Mouse (Mus musculus) cerebellum, postnatal 36 days (tissue): Measurements from ENCODE around the gene Slc25a25.
"Not testable (repeated sequence)": the region's sequence is repeated elsewhere in the genome, so short reads cannot be mapped to it uniquely, and the experiment has no call there.

Source experiments
- DNase-seq, 2 experiments: peaks; one replicate each; pipeline ENCODE4 v3.0.0; 2021 to 2022; ENCODE audit warnings: mixed read lengths in 2 of 2

The Slc25a25 gene

DNA sequence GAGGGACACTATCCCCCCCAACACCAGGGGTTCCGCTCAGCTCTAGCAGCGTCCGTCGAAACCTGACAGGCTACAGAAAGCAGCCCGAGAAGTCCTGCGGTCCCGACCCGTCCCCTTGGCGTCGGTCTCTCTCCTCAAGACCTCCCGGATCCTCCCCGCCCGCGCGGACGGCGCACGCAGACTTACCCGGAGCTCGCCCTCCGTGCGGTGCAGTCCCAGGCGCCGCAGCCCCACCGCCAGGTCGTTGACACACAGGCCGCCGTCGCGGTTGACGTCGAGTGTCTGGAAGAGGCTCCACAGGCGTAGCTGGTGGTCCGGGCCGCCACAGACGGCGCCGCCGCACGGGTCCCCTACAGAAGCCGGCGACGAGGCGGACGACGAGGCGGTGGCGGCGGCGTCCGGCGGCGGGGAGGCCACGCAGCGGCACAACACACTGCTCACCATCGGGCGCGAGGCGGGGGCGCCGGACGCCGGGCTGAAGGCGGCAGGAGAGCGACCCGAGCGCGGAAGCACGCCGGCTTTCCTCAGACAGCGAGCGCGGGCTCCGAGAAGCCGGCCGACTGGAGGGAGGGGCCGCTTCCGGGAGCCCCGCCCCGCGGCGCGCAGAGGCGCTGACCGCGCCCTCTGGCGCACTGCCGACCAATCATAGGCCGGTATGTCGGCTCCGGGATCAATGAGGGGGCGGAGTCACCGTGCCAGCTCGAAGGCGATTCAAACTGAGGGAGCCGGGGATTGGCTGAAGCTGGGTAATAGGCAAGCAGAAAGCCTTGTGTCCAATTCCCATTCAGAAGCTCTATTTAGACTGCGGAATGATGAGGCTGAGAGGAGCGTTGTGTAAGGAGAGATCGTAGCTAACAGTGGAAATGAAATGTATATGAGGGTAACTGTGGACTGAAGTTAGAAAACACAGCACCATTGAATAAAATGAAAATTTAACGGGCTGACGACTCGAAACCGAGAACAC lies at the start of gene Slc25a25:
TSS of gene Slc25a25 (minus strand) at position 565 of the 964 bp plus-strand sequence.
- DNase-seq = peak; percentile 97 to 99

GRCm38 (mm10) chr2:32500461-32500860 lies 49.2 kb upstream of the Slc25a25 start:
- no peak for DNase-seq

GRCm38 (mm10) chr2:32499365-32499764 lies 48.1 kb upstream of the Slc25a25 start:
- DNase-seq = no peak

GRCm38 (mm10) chr2:32496190-32496589 lies 44.9 kb upstream of the Slc25a25 start:
- DNase-seq = no peak

DNA sequence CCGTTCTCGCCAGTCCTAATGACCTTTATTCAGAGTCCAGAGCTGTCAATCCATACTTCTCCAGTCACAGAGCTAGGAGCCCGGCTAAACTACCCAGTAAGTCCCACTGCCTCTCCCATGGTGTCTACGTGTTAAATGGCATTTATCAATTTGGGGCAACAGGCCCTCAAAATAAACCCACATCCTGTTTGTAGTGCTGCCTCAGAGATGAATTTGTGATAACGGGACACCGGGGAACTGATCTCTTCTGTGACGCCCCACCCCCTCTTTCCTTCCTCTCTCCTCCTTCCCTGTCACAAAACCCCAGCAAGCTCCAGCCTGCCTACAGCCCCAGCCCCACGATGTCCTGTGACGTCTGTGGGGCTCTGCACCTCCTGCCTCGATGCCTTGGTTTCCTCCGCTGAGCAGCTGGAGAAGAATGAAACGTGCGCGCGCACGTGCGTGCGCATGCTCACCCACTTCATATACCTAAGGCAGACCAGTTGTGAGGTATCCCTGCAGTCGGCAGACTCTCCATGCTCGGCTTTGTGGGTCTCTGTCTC lies 44.0 kb upstream of the Slc25a25 start:
- no peak for DNase-seq

- no peak for DNase-seq
Measured at GRCm38 (mm10) chr2:32494522-32494921, 43.3 kb upstream of the Slc25a25 start.

GRCm38 (mm10) chr2:32493301-32493701 lies 42.1 kb upstream of the Slc25a25 start:
- DNase-seq = no peak

DNA sequence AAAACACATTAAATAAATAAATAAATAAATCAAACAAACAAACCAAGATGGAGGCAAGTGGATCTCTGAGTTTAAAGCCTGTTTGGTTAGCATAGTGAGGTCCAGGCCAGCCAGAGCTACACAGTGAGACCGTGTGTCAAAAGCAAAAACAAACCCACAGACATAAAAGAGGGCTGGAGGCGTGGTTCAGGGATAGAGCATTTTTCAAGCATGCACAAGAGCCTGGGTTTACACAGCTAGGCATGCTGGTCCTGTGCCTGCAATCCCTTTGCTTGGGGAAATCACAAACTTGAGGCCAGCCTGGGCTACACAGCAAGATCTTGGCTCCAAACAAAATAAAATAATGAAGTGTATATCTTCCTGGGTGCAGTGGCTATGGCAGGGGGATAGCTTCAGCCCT lies 41.4 kb upstream of the Slc25a25 start:
- no peak for DNase-seq

- DNase-seq = not testable (repeated sequence)
Measured at GRCm38 (mm10) chr2:32490730-32491129, 39.5 kb upstream of the Slc25a25 start.

DNA sequence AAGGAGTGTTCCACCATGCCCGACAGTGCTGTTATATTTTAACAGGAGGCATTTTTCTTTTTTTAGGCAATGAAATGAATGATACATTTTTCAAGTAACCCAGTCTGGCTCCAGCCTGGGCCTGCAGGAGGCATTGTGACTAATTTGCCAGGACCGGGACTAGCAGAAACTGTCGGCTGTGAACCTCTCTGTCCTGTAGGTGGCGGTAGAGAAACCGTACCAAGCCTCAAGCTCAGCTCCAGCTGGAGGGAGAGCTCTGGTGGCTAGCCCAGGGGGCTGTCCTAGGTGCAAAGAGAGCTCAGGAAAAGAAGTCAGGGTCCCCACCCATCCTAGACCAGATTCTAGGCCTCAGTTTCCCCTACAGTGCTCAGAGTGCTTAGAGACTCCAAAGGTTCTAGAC lies 37.4 kb upstream of the Slc25a25 start:
- peak; percentile 76 to 83 for DNase-seq

DNA sequence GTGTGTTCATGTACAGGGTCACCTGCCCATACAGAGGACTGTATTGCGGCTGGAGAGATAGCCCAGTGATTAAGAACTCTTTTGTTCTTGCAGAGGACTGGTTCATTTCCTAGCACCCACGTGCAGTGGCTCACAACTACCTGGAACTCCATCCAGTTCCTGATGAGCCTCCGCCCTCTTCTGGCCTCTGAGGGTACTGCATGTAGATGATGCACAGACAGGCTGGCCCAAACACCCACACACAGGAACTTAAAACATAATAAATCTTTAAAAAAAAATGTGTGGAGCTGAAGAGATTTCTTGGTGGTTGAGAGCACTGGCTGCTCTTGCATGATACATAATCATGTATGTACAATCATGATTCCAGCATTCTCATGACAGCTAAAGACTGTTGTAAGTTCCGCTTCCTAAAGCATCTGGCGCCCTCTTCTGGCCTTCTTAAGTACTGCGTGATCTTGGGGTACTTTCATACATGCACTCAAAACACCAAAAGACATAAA lies 35.9 kb upstream of the Slc25a25 start:
- DNase-seq = peak; percentile 90 to 97

- DNase-seq = no peak
Measured at GRCm38 (mm10) chr2:32486155-32486554, 34.9 kb upstream of the Slc25a25 start.

GRCm38 (mm10) chr2:32485751-32486150 lies 34.5 kb upstream of the Slc25a25 start:
- no peak for DNase-seq

- DNase-seq = no peak
Measured at GRCm38 (mm10) chr2:32484933-32485332, 33.7 kb upstream of the Slc25a25 start.

DNA sequence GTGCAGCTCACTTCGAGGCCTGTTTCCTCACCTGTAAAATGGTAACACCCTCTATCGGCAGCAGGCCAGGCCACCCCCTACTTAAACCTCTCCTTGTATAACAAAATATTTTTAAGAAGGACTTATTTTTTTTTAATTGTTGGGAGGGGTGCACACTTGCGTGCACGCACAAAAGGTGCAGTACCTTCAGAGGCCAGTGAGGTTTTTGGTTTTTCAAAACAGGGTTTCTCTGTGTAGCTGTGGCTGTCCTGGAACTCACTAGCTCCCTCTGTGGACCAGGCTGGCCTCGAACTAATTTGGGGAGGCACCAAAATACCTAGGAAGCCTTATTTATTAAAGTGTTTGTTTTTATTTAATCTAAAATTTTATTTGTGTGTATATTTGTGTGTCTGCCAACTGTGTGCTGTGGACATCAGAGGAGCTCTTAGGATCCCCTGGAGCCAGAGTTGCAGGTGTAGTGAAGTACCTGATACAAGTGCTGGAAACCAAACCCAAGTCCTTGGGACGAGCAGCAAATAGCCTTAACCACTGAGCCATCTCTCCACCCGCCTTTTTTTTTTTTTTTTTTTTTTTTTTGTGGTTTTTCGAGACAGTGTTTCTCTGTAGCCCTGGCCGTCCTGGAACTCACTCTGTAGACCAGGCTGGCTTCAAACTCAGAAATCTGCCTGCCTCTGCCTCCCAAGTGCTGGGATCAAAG lies 32.1 kb upstream of the Slc25a25 start:
- no peak for DNase-seq

DNA sequence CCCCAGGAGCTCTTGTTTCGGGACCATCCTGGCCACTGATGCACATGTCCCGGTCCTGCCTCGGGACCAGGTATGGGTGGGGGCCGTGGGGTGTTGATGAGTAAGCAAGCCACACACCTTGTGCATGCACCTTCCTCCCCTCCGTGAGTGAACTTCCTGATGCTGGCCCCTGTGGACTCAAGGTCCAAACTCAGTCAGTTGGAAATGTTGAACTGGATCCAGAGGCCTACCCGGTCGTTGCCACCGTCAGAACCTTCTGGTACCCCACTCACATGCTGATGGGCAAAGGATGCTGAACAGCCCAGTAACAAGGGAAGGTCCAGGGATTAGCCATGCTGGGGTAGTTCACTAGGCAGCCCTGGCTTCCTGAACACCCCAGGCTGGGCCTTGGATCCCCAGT lies 31.1 kb upstream of the Slc25a25 start:
- no peak for DNase-seq

DNA sequence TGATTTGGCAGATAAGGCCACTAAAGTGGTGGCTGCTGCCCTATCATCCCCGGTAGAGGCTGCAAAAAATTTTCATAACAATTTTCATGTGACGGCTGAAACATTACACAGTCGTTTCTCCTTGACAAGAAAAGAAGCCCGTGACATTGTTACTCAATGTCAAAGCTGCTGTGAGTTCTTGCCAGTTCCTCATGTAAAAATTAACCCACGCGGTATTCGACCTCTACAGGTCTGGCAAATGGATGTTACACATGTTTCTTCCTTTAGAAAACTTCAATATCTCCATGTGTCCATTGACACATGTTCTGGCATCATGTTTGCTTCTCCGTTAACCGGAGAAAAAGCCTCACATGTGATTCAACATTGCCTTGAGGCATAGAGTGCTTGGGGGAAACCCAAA lies 24.1 kb upstream of the Slc25a25 start:
- DNase-seq = not testable (repeated sequence)

DNA sequence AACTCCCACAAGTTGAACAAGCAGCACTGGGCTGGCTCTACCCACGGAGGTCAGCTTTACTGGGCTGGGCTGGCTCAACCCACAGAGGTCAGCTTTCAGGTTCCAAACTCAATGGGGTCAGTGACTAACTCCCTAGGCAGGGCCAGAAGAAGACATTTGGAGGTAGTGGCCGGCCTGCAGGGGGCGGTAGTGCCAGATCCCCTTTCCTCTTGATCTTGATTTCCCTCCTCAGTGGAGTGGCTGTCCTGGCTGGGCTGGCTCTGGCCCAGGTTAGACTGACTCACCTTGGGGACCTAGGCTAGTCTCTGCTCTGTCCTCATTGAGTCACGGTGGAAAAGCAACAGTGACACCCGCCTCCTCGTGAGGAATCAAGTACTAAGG lies 20.4 kb upstream of the Slc25a25 start:
- no peak for DNase-seq

- DNase-seq = no peak
Measured at GRCm38 (mm10) chr2:32471001-32471680, 19.9 kb upstream of the Slc25a25 start.

GRCm38 (mm10) chr2:32464212-32464891 lies 13.1 kb upstream of the Slc25a25 start:
- DNase-seq = no peak

GRCm38 (mm10) chr2:32463773-32464172 lies 12.5 kb upstream of the Slc25a25 start:
- DNase-seq = no peak

DNA sequence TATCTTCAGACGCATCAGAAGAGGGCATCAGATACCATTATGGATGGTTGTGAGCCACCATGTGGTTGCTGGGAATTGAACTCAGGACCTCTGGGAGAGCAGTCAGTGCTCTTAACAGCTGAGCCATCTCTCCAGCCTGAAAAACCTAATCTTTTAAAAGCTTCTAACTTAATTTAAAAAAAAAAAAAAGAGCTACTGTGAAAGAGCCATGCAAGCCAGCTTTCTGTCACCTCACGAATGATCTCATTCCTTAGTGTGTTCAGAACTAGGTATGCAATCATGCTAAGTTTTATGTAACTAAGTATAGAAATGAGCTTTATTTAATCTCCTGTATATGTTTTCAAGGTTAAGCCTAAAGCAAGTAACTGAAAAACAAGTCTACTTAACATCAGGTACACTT lies 8.4 kb upstream of the Slc25a25 start:
- DNase-seq = no peak
